Mouse (Mus musculus): ENCODE data around the gene Cdrt4. TPM values are rescaled to one million over a fixed set of nuclear protein-coding genes. Genes with fewer than 3 reads are reported as not detected.
A peak's percentile ranks its signal among the peaks of the same experiment; 100 is the strongest.

The Cdrt4 gene
- polyA plus RNA-seq, 1 experiment = not detected

- Histone ChIP-seq H3ac (ENCODE audit: control insufficient read depth, insufficient read length, low read depth) (no peak overlapping the region), H3K4me3 (ENCODE audit: insufficient read depth, poor library complexity, severe bottlenecking) (no peak overlapping the region), H3K27me3 (ENCODE audit: control insufficient read depth, insufficient read depth, insufficient read length) (no peaks in the 10 kb centered on the region), H3K79me3 (ENCODE audit: low read depth) (no peaks in the 10 kb centered on the region), H3K79me2 (ENCODE audit: control insufficient read depth, insufficient read depth) (no peaks in the 10 kb centered on the region), H3K36me3 (ENCODE audit: control insufficient read depth, insufficient read depth) (no peaks in the 10 kb centered on the region)
- no peak for TF ChIP-seq MAX (IDR thresholded peaks at IDR 0.05)
- no peak for TF ChIP-seq MYOG (IDR thresholded peaks at IDR 0.05; ENCODE audit: control insufficient read depth, extremely low read depth, insufficient read length)
- no peak for TF ChIP-seq CTCF (IDR thresholded peaks at IDR 0.05; ENCODE audit: control insufficient read depth, insufficient read depth, insufficient read length)
- TF ChIP-seq MYOD1 (IDR thresholded peaks at IDR 0.05; ENCODE audit: control insufficient read depth, insufficient read length, low read depth) = no peak
- TF ChIP-seq USF1 (IDR thresholded peaks at IDR 0.05; ENCODE audit: low read depth) = no peak
- TF ChIP-seq FOSL1 (IDR thresholded peaks at IDR 0.05; ENCODE audit: insufficient read depth, low read length, poor library complexity, severe bottlenecking) = no peak
- no peak for TF ChIP-seq CEBPB (IDR thresholded peaks at IDR 0.05; ENCODE audit: low read depth)
Observed at GRCm38 (mm10) chr11:63023461-63023860, 72.5 kb downstream of the Cdrt4 start.

DNA sequence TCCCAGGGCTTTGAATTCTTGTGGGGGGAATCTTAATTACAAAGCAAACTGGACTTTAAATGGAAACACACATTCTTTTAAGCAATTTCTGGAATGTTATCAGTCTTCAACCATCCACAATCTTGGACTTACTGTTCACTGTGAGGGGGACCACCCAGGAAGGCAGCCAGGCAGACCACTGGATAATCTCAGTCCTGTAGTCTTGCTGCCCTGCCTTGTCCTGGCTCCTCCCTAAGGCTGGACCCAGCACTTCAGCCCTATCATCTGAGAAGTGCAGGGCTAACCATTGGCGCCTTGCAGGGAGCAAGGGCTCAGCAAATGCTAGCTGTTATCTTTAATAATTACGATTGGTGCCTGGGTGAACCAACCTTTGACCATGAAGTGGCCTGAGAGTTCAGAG is 73.1 kb downstream of the Cdrt4 start:
- H3K79me3 ChIP-seq (ENCODE audit: low read depth) = no peaks in the 10 kb centered on the region
- H3K36me3 ChIP-seq (ENCODE audit: control insufficient read depth, insufficient read depth) = no peaks in the 10 kb centered on the region
- TF ChIP-seq MYOD1 (IDR thresholded peaks at IDR 0.05; ENCODE audit: control insufficient read depth, insufficient read length, low read depth) (no peak), MAX (IDR thresholded peaks at IDR 0.05) (no peak), CEBPB (IDR thresholded peaks at IDR 0.05; ENCODE audit: low read depth) (no peak), MYOG (IDR thresholded peaks at IDR 0.05; ENCODE audit: control insufficient read depth, extremely low read depth, insufficient read length) (no peak), FOSL1 (IDR thresholded peaks at IDR 0.05; ENCODE audit: insufficient read depth, low read length, poor library complexity, severe bottlenecking) (no peak), USF1 (IDR thresholded peaks at IDR 0.05; ENCODE audit: low read depth) (no peak), CTCF (IDR thresholded peaks at IDR 0.05; ENCODE audit: control insufficient read depth, insufficient read depth, insufficient read length) (no peak)
- H3K4me3 ChIP-seq (ENCODE audit: insufficient read depth, poor library complexity, severe bottlenecking) = no peak overlapping the region
- H3K79me2 ChIP-seq (ENCODE audit: control insufficient read depth, insufficient read depth) = no peaks in the 10 kb centered on the region
- no peak overlapping the region for H3ac ChIP-seq (ENCODE audit: control insufficient read depth, insufficient read length, low read depth)
- H3K27me3 ChIP-seq (ENCODE audit: control insufficient read depth, insufficient read depth, insufficient read length) = no peaks in the 10 kb centered on the region

DNA sequence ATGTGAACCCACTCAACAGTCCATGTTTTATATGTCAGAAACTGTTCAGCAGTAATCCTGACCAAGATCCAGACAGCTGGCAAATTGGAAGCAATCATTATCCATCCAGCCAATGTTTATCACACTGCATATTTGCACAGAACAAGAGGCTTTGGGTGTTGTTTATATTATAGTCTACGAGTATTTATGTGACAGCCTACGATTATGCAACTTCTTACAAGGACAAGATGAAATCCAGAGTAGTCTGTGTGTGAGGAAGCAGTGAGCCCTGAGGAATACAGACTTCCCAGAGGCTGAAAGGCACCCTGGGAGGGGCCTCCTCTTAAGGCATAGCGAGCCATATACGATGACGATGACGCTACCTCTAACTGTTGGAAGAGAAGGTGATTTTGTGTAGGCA is 74.5 kb downstream of the Cdrt4 start:
- Histone ChIP-seq H3K79me3 (ENCODE audit: low read depth) (no peaks in the 10 kb centered on the region), H3ac (ENCODE audit: control insufficient read depth, insufficient read length, low read depth) (no peak overlapping the region), H3K79me2 (ENCODE audit: control insufficient read depth, insufficient read depth) (no peaks in the 10 kb centered on the region), H3K4me3 (ENCODE audit: insufficient read depth, poor library complexity, severe bottlenecking) (no peak overlapping the region), H3K36me3 (ENCODE audit: control insufficient read depth, insufficient read depth) (no peaks in the 10 kb centered on the region), H3K27me3 (ENCODE audit: control insufficient read depth, insufficient read depth, insufficient read length) (no peaks in the 10 kb centered on the region)
- TF ChIP-seq CEBPB (IDR thresholded peaks at IDR 0.05; ENCODE audit: low read depth) = no peak

DNA sequence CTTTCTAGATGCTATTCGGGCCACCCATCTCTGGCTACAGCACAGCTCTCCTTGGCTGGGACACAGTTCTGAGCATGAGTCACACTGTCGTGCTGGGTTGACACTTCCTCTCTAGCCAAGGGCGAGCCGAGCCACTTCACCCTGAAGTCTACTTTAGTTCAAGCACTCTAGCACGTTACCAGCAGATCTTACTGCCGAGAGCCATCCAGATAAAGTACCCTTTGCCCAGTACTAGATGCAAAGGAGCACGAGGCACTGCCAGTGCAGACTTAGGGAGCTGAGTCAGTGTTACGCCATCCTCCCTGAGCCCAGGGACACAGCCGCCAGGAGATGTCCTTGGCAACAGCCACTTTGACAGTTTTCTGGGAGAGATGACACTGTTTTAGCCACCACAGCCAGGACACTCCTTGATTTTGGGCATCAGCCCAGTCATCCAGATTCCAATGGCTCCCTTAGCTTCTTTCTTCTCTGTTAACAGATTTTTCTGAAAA is 75.7 kb downstream of the Cdrt4 start:
- no peaks in the 10 kb centered on the region for H3K36me3 ChIP-seq (ENCODE audit: control insufficient read depth, insufficient read depth)
- no peaks in the 10 kb centered on the region for H3K79me3 ChIP-seq (ENCODE audit: low read depth)

DNA sequence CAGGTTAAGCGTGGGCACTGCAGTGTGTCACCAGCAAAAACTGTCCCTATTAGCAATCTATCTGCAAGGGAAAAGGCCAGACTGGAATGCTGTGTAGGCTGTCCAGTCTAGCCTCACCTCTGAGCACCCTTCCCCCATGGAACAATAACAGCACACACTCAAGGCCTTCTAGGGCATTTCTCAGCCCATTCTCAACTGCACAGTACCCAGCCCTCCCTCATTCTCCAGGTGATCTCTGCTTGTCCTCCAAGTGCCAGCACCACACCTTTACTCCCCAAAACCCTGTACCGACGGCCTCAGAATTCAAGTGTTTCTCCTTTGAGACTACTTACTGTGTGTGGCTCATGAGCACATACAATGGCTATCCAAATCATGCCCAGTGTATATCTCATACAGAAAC is 77.1 kb downstream of the Cdrt4 start:
- no peaks in the 10 kb centered on the region for H3K27me3 ChIP-seq (ENCODE audit: control insufficient read depth, insufficient read depth, insufficient read length)
- H3K79me2 ChIP-seq (ENCODE audit: control insufficient read depth, insufficient read depth) = no peaks in the 10 kb centered on the region
- H3K79me3 ChIP-seq (ENCODE audit: low read depth) = no peaks in the 10 kb centered on the region
- H3K4me3 ChIP-seq (ENCODE audit: insufficient read depth, poor library complexity, severe bottlenecking) = no peak overlapping the region
- no peak overlapping the region for H3ac ChIP-seq (ENCODE audit: control insufficient read depth, insufficient read length, low read depth)
- H3K36me3 ChIP-seq (ENCODE audit: control insufficient read depth, insufficient read depth) = no peaks in the 10 kb centered on the region
- TF ChIP-seq MYOD1 (IDR thresholded peaks at IDR 0.05; ENCODE audit: control insufficient read depth, insufficient read length, low read depth) = no peak
- TF ChIP-seq USF1 (IDR thresholded peaks at IDR 0.05; ENCODE audit: low read depth) = no peak
- TF ChIP-seq CEBPB (IDR thresholded peaks at IDR 0.05; ENCODE audit: low read depth) = no peak
- TF ChIP-seq CTCF (IDR thresholded peaks at IDR 0.05; ENCODE audit: control insufficient read depth, insufficient read depth, insufficient read length) = no peak
- no peak for TF ChIP-seq MAX (IDR thresholded peaks at IDR 0.05)
- no peak for TF ChIP-seq FOSL1 (IDR thresholded peaks at IDR 0.05; ENCODE audit: insufficient read depth, low read length, poor library complexity, severe bottlenecking)
- TF ChIP-seq MYOG (IDR thresholded peaks at IDR 0.05; ENCODE audit: control insufficient read depth, extremely low read depth, insufficient read length) = no peak

More for the DNA sequence above, 75.7 kb downstream of the Cdrt4 start:
- H3K27me3 ChIP-seq (ENCODE audit: control insufficient read depth, insufficient read depth, insufficient read length) = no peaks in the 10 kb centered on the region
- TF ChIP-seq MYOD1 (IDR thresholded peaks at IDR 0.05; ENCODE audit: control insufficient read depth, insufficient read length, low read depth) (peak; percentile 99), FOSL1 (IDR thresholded peaks at IDR 0.05; ENCODE audit: insufficient read depth, low read length, poor library complexity, severe bottlenecking) (no peak), USF1 (IDR thresholded peaks at IDR 0.05; ENCODE audit: low read depth) (no peak), MAX (IDR thresholded peaks at IDR 0.05) (peak; percentile 79), CEBPB (IDR thresholded peaks at IDR 0.05; ENCODE audit: low read depth) (peak; percentile 89)
- H3ac ChIP-seq (ENCODE audit: control insufficient read depth, insufficient read length, low read depth) = no peak overlapping the region
- no peak overlapping the region for H3K4me3 ChIP-seq (ENCODE audit: insufficient read depth, poor library complexity, severe bottlenecking)
- no peaks in the 10 kb centered on the region for H3K79me2 ChIP-seq (ENCODE audit: control insufficient read depth, insufficient read depth)

- H3K27me3 ChIP-seq (ENCODE audit: control insufficient read depth, insufficient read depth, insufficient read length) = no peaks in the 10 kb centered on the region
- no peak overlapping the region for H3ac ChIP-seq (ENCODE audit: control insufficient read depth, insufficient read length, low read depth)
- H3K4me3 ChIP-seq (ENCODE audit: insufficient read depth, poor library complexity, severe bottlenecking) = no peak overlapping the region
- no peak for TF ChIP-seq MYOG (IDR thresholded peaks at IDR 0.05; ENCODE audit: control insufficient read depth, extremely low read depth, insufficient read length)
- TF ChIP-seq MAX (IDR thresholded peaks at IDR 0.05) = no peak
- TF ChIP-seq FOSL1 (IDR thresholded peaks at IDR 0.05; ENCODE audit: insufficient read depth, low read length, poor library complexity, severe bottlenecking) = no peak
- H3K79me2 ChIP-seq (ENCODE audit: control insufficient read depth, insufficient read depth) = no peaks in the 10 kb centered on the region
- H3K36me3 ChIP-seq (ENCODE audit: control insufficient read depth, insufficient read depth) = no peaks in the 10 kb centered on the region
- H3K79me3 ChIP-seq (ENCODE audit: low read depth) = no peaks in the 10 kb centered on the region
Observed at GRCm38 (mm10) chr11:63029148-63029714, 78.2 kb downstream of the Cdrt4 start.

Data from C2C12 (cell line).